Mouse (Mus musculus) large intestine, adult 2 months (tissue): ENCODE data around the gene Csnk1g2. TPM values are rescaled to one million over a fixed set of nuclear protein-coding genes. Genes with fewer than 3 reads are reported as not detected.

ENCODE experiments used
- DNase-seq: peaks from one replicate; pipeline ENCODE4 v3.0.0-alpha.2; 2012; ENCODE audit warnings: low read depth, low spot score
- WGBS: fragments of 180-500 bp; shearing (Covaris S2); methylation state at CpG from one replicate; pipeline ENCODE4 v1.1.7; 2018; 5-methylcytosine and 5-hydroxymethylcytosine counted together
- polyA plus RNA-seq: library from polyadenylated mRNA; depleted of rRNA; stranded (reverse); fragments of >200 nt; gene quantifications from 2 replicates; pipeline ENCODE4 v1.2.3, GENCODE M21; 2012; rRNA removed

Csnk1g2 gene
- 184 and 212 TPM in 2 replicates for polyA plus RNA-seq

- no peak for DNase-seq
- 1% methylated on average over 82 of the region's 85 CpGs for WGBS
Measured at GRCm38 (mm10) chr10:80622661-80623456, at the start of gene Csnk1g2. Gene Csnk1g2 (plus strand): TSS chr10:80622838.

- WGBS: 77% methylated on average over 9 of the region's 9 CpGs
- DNase-seq: no peak
Measured at GRCm38 (mm10) chr10:80573944-80574343, 48.7 kb upstream of the Csnk1g2 start.

GRCm38 (mm10) chr10:80574896-80575295, 47.7 kb upstream of the Csnk1g2 start:
- no peak for DNase-seq
- WGBS: 74% methylated on average over 3 of the region's 3 CpGs

- no peak for DNase-seq
- WGBS: 8% methylated on average over 17 of the region's 17 CpGs
Measured at GRCm38 (mm10) chr10:80575925-80576324, 46.7 kb upstream of the Csnk1g2 start.

GRCm38 (mm10) chr10:80576351-80577194, 46.1 kb upstream of the Csnk1g2 start:
- no peak for DNase-seq
- under 1% methylated on average over 96 of the region's 96 CpGs for WGBS

GRCm38 (mm10) chr10:80577195-80578130, 45.2 kb upstream of the Csnk1g2 start, which contains the start of gene Klf16:
Gene Klf16 (minus strand): TSS chr10:80577321.
- no peak for DNase-seq
- WGBS: 2% methylated on average over 79 of the region's 97 CpGs

GRCm38 (mm10) chr10:80578131-80578750, 44.4 kb upstream of the Csnk1g2 start:
- 1% methylated on average over 29 of the region's 29 CpGs for WGBS
- no peak for DNase-seq

GRCm38 (mm10) chr10:80578911-80579310, 43.7 kb upstream of the Csnk1g2 start:
- 9% methylated on average over 8 of the region's 8 CpGs for WGBS
- no peak for DNase-seq

- DNase-seq: no peak
- 84% methylated on average over 5 of the region's 5 CpGs for WGBS
Measured at GRCm38 (mm10) chr10:80583047-80583446, 39.6 kb upstream of the Csnk1g2 start.

GRCm38 (mm10) chr10:80584045-80584488, 38.6 kb upstream of the Csnk1g2 start:
- DNase-seq: no peak
- 45% methylated on average over 12 of the region's 12 CpGs for WGBS

- WGBS: 79% methylated on average over 12 of the region's 12 CpGs
- no peak for DNase-seq
Measured at GRCm38 (mm10) chr10:80584642-80585552, 37.7 kb upstream of the Csnk1g2 start.

GRCm38 (mm10) chr10:80585581-80585980, 37.1 kb upstream of the Csnk1g2 start:
- no peak for DNase-seq
- 87% methylated on average over 8 of the region's 8 CpGs for WGBS

GRCm38 (mm10) chr10:80586407-80587304, 36.0 kb upstream of the Csnk1g2 start:
- DNase-seq: no peak
- WGBS: 90% methylated on average over 51 of the region's 51 CpGs

- 52% methylated on average over 4 of the region's 4 CpGs for WGBS
Measured at GRCm38 (mm10) chr10:80587305-80587657, 35.4 kb upstream of the Csnk1g2 start.

GRCm38 (mm10) chr10:80589127-80589878, 33.3 kb upstream of the Csnk1g2 start:
- 3% methylated on average over 12 of the region's 12 CpGs for WGBS
- DNase-seq: no peak

More at GRCm38 (mm10) chr10:80587305-80587657, 35.4 kb upstream of the Csnk1g2 start:
- DNase-seq: no peak
